Mouse (Mus musculus): Measurements from ENCODE around the gene Ern1. TPM values are rescaled to one million over a fixed set of nuclear protein-coding genes. Genes with fewer than 3 reads are reported as not detected.

Ern1 gene
- total RNA-seq, 1 experiment = 7.4 TPM

DNA sequence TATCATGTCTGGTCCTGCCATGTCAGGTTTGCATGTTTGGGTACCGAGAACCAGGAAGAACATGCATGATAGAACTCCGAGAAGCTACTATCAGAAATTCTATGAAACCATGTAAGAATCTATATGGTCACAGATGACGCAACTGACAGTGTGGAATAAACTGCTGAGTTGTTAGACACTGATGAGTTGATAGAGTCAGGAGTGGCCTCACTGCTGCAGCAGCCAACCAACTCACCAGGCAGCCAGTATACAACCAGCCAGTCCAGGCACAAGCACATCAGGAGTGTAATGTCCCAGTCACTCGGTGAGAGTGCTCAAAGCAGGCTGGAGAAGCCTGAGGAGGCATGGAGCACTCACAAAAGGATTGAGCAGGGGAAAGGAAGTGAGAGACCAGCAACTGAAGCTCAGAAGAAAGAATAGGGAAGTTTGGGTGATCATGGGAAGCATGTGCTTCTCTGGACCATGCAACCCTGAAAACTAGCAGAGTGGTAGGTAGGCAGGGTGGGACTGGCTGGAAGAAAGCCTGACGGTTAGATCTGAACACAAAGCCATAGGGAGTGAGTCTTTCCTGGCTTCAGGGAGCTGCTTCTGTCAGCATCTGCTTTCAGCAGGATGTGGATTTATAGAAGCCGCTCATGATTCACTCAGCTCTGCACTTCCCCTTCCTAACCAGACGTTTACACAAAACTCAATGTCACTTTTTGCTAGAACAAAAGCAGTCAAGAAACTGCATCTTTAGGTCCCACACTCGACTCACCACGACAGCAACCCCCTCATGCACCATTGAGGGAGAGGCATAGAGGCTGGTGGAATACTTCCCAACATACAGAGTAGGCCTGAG is 68.2 kb downstream of the Ern1 start:
- no peaks in the 10 kb centered on the region for H3K9me3 ChIP-seq (ENCODE audit: control insufficient read depth, insufficient read depth, low read depth, low read length)
- H3K4me3 ChIP-seq (ENCODE audit: insufficient read depth in 1 of 2, low read depth in 1 of 2, low read length in 2 of 2, poor library complexity in 1 of 2, severe bottlenecking in 1 of 2) = no peak overlapping the region
- no peak for TF ChIP-seq ZNF384 (IDR thresholded peaks at IDR 0.05; ENCODE audit: low read depth, low read length)
- no peak for TF ChIP-seq MAFK (IDR thresholded peaks at IDR 0.05; ENCODE audit: insufficient read depth, low read depth, low read length)
- TF ChIP-seq ZC3H11A (IDR thresholded peaks at IDR 0.05; ENCODE audit: borderline replicate concordance, low read depth, low read length) = no peak
- no peak for TF ChIP-seq CHD2 (IDR thresholded peaks at IDR 0.05; ENCODE audit: low read depth, low read length)
- no peak overlapping the region for H3K27ac ChIP-seq (ENCODE audit: insufficient read depth, low read depth, low read length, poor library complexity, severe bottlenecking)
- H3K36me3 ChIP-seq (ENCODE audit: control insufficient read depth, insufficient read depth, low read length, poor library complexity, severe bottlenecking) = peaks cover 4% of the 10 kb centered on the region; the same call in 1 of the 2 replicates
- in situ Hi-C loops (cut with MboI; ENCODE audit: low sequenced_read_pairs in 2 of 2, unreplicated experiment in 2 of 2) = loop anchor here (10.0 kb wide), 4 partner anchors 205 to 355 kb away; partner anchors contain the start of gene Polg2 (in 1 of the 2)
- no peaks in the 10 kb centered on the region for H3K4me1 ChIP-seq (ENCODE audit: control insufficient read depth in 2 of 2, insufficient read depth in 2 of 2, low read length in 2 of 2, poor library complexity in 1 of 2)
- H3K9ac ChIP-seq (ENCODE audit: insufficient read depth, low read depth, low read length, poor library complexity, severe bottlenecking) = no peak overlapping the region
- no peak for DNase-seq (ENCODE audit: low read depth, low spot score)

DNA sequence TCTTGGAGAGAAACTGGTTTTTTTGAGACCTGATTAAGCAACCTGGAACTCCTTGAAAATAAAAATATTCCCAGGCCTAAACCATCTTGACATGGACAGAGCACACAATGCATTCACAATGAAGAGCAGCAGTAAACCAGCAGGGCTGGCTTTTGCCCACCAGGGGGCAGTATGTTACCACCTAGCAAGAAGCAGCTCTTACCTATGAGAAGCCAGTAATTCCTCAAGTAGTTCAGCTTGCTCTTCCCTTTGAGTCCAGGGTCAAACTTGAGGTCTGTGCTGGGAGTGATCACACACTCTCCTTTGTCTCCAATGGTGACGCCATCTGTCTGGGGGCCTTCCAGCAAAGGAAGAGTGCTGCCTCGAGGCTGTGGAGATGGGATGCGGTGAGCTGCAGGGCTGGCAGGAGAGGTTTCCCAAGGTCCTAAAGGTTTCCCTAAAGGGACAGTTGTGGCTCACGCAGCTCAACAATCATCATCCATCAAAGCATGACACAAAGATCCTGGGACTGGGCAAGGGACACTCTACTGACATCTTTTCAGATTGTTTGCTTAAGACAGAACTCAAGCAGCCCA is 68.9 kb downstream of the Ern1 start:
- no peaks in the 10 kb centered on the region for H3K9me3 ChIP-seq (ENCODE audit: control insufficient read depth, insufficient read depth, low read depth, low read length)

DNA sequence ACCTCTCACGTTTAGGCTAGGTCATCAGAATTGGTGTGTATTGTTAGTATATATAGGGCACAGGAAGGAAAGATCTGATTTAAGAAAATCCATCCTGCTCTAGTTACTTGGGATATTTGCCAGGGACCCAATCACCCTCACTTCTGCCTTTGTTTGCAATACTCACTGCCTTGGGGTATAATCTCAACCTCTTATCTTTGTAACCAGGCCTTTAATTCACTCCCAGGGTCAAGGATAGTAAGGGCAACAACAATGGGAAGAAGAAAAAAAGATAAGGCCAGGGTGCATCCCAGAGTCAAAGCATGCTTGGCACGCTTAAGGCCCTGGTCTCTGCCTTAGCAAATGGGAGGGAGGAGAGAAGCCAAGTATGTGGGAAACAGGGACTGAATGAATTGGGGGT is 69.8 kb downstream of the Ern1 start:
- Histone ChIP-seq H3K9ac (ENCODE audit: insufficient read depth, low read depth, low read length, poor library complexity, severe bottlenecking) (no peak overlapping the region), H3K27ac (ENCODE audit: insufficient read depth, low read depth, low read length, poor library complexity, severe bottlenecking) (no peak overlapping the region), H3K9me3 (ENCODE audit: control insufficient read depth, insufficient read depth, low read depth, low read length) (no peaks in the 10 kb centered on the region), H3K36me3 (ENCODE audit: control insufficient read depth, insufficient read depth, low read length, poor library complexity, severe bottlenecking) (peaks cover 2% of the 10 kb centered on the region; the same call in 1 of the 2 replicates), H3K4me3 (ENCODE audit: insufficient read depth in 1 of 2, low read depth in 1 of 2, low read length in 2 of 2, poor library complexity in 1 of 2, severe bottlenecking in 1 of 2) (no peak overlapping the region), H3K4me1 (ENCODE audit: control insufficient read depth in 2 of 2, insufficient read depth in 2 of 2, low read length in 2 of 2, poor library complexity in 1 of 2) (no peaks in the 10 kb centered on the region)
- in situ Hi-C loops (cut with MboI; ENCODE audit: low sequenced_read_pairs in 2 of 2, unreplicated experiment in 2 of 2) = loop anchor here (10.0 kb wide), 3 partner anchors 217 to 357 kb away; partner anchors contain the start of gene Polg2 (in 1 of the 2)
- no peak for TF ChIP-seq MAFK (IDR thresholded peaks at IDR 0.05; ENCODE audit: insufficient read depth, low read depth, low read length)
- TF ChIP-seq ZC3H11A (IDR thresholded peaks at IDR 0.05; ENCODE audit: borderline replicate concordance, low read depth, low read length) = no peak
- TF ChIP-seq ZNF384 (IDR thresholded peaks at IDR 0.05; ENCODE audit: low read depth, low read length) = no peak
- no peak for TF ChIP-seq HCFC1 (IDR thresholded peaks at IDR 0.05; ENCODE audit: borderline replicate concordance, insufficient read depth, low read length)
- TF ChIP-seq CHD2 (IDR thresholded peaks at IDR 0.05; ENCODE audit: low read depth, low read length) = no peak
- DNase-seq (ENCODE audit: low read depth, low spot score) = no peak

More for the DNA sequence above, 68.9 kb downstream of the Ern1 start:
- peak; percentile 86 for DNase-seq (ENCODE audit: low read depth, low spot score)
- Histone ChIP-seq H3K4me3 (ENCODE audit: insufficient read depth in 1 of 2, low read depth in 1 of 2, low read length in 2 of 2, poor library complexity in 1 of 2, severe bottlenecking in 1 of 2) (no peak overlapping the region), H3K36me3 (ENCODE audit: control insufficient read depth, insufficient read depth, low read length, poor library complexity, severe bottlenecking) (peaks cover 4% of the 10 kb centered on the region; the same call in 1 of the 2 replicates), H3K4me1 (ENCODE audit: control insufficient read depth in 2 of 2, insufficient read depth in 2 of 2, low read length in 2 of 2, poor library complexity in 1 of 2) (no peaks in the 10 kb centered on the region), H3K9ac (ENCODE audit: insufficient read depth, low read depth, low read length, poor library complexity, severe bottlenecking) (0 out of 2 replicates have a peak overlapping the region, but pooled peaks have one; percentile 5), H3K27ac (ENCODE audit: insufficient read depth, low read depth, low read length, poor library complexity, severe bottlenecking) (no peak overlapping the region)
- TF ChIP-seq ZC3H11A (IDR thresholded peaks at IDR 0.05; ENCODE audit: borderline replicate concordance, low read depth, low read length) = peak; percentile 89
- TF ChIP-seq CHD2 (IDR thresholded peaks at IDR 0.05; ENCODE audit: low read depth, low read length) = no peak
- no peak for TF ChIP-seq ZNF384 (IDR thresholded peaks at IDR 0.05; ENCODE audit: low read depth, low read length)
- no peak for TF ChIP-seq HCFC1 (IDR thresholded peaks at IDR 0.05; ENCODE audit: borderline replicate concordance, insufficient read depth, low read length)
- no peak for TF ChIP-seq MAFK (IDR thresholded peaks at IDR 0.05; ENCODE audit: insufficient read depth, low read depth, low read length)
- in situ Hi-C loops (cut with MboI; ENCODE audit: low sequenced_read_pairs in 2 of 2, unreplicated experiment in 2 of 2) = loop anchor here (10.0 kb wide), 3 partner anchors 216 to 356 kb away; partner anchors contain the start of gene Polg2 (in 1 of the 2)

DNA sequence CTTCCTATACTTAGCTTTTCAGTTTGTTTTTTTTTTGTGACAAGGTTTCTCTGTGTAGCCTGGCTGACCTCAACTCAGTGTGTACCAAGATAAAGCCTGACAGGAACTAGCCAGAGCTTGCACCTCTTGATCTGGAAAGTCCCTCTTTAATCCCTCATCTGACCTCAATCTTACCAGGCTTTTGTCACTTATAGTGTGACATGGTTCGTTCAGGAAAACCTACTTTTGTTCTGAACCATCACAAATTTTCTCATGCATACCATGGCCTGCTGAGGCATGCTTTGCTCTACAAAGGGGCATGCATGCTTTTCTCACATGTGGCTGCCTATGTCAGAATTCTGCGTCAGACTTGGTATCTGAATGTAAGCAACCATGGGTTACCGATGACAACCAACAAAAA is 71.3 kb downstream of the Ern1 start:
- in situ Hi-C loops (cut with MboI; ENCODE audit: low sequenced_read_pairs in 2 of 2, unreplicated experiment in 2 of 2) = loop anchor here (10.0 kb wide), 3 partner anchors 218 to 358 kb away; partner anchors contain the start of gene Polg2 (in 1 of the 2)
- no peaks in the 10 kb centered on the region for H3K9me3 ChIP-seq (ENCODE audit: control insufficient read depth, insufficient read depth, low read depth, low read length)
- DNase-seq (ENCODE audit: low read depth, low spot score) = no peak
- TF ChIP-seq HCFC1 (IDR thresholded peaks at IDR 0.05; ENCODE audit: borderline replicate concordance, insufficient read depth, low read length) (no peak), MAFK (IDR thresholded peaks at IDR 0.05; ENCODE audit: insufficient read depth, low read depth, low read length) (no peak), CHD2 (IDR thresholded peaks at IDR 0.05; ENCODE audit: low read depth, low read length) (no peak), ZC3H11A (IDR thresholded peaks at IDR 0.05; ENCODE audit: borderline replicate concordance, low read depth, low read length) (no peak), ZNF384 (IDR thresholded peaks at IDR 0.05; ENCODE audit: low read depth, low read length) (no peak)
- no peak overlapping the region for H3K9ac ChIP-seq (ENCODE audit: insufficient read depth, low read depth, low read length, poor library complexity, severe bottlenecking)
- H3K36me3 ChIP-seq (ENCODE audit: control insufficient read depth, insufficient read depth, low read length, poor library complexity, severe bottlenecking) = peaks cover 2% of the 10 kb centered on the region; the same call in 1 of the 2 replicates
- no peak overlapping the region for H3K4me3 ChIP-seq (ENCODE audit: insufficient read depth in 1 of 2, low read depth in 1 of 2, low read length in 2 of 2, poor library complexity in 1 of 2, severe bottlenecking in 1 of 2)
- H3K27ac ChIP-seq (ENCODE audit: insufficient read depth, low read depth, low read length, poor library complexity, severe bottlenecking) = no peak overlapping the region
- no peaks in the 10 kb centered on the region for H3K4me1 ChIP-seq (ENCODE audit: control insufficient read depth in 2 of 2, insufficient read depth in 2 of 2, low read length in 2 of 2, poor library complexity in 1 of 2)
